Mouse (Mus musculus) heart, embryonic 12.5 days (tissue): ENCODE results near the gene Gm29094. TPM values are rescaled to one million over a fixed set of nuclear protein-coding genes. Genes with fewer than 3 reads are reported as not detected.

Experiments used
- ATAC-seq: fragments of 200-750 bp; cut with Nextera tagmentation; 2 replicates; pipeline ENCODE4 v1.8.0; 2017; ENCODE audit warnings: moderate TSS enrichment, moderate library complexity; ENCODE audit not compliant: insufficient number of reproducible peaks, low FRiP score
- H3K27ac ChIP-seq: fragments of 300-500 bp; sonication (generic); 2 replicates; pipeline ENCODE4 v1.5.1; 2016; ENCODE audit warnings: mild to moderate bottlenecking, moderate library complexity; ENCODE audit not compliant: poor library complexity, severe bottlenecking
- H3K27me3 ChIP-seq: fragments of 300-500 bp; sonication (generic); replicated peaks from 2 replicates; pipeline ENCODE4 v1.6.1; 2016; ENCODE audit warnings: mild to moderate bottlenecking, moderate library complexity
- H3K36me3 ChIP-seq: fragments of 300-500 bp; sonication (generic); 2 replicates; pipeline ENCODE4 v1.6.1; 2016; ENCODE audit warnings: mild to moderate bottlenecking, moderate library complexity
- H3K4me1 ChIP-seq: fragments of 300-500 bp; sonication (generic); replicated peaks from 2 replicates; pipeline ENCODE4 v1.6.1; 2016; ENCODE audit warnings: mild to moderate bottlenecking
- H3K4me2 ChIP-seq: fragments of 300-500 bp; sonication (generic); 2 replicates; pipeline ENCODE4 v1.6.1; 2016; ENCODE audit warnings: mild to moderate bottlenecking, moderate library complexity
- H3K4me3 ChIP-seq: fragments of 300-500 bp; sonication (generic); 2 replicates; pipeline ENCODE4 v1.5.1; 2016; ENCODE audit warnings: mild to moderate bottlenecking
- H3K9ac ChIP-seq: fragments of 300-500 bp; sonication (generic); 2 replicates; pipeline ENCODE4 v1.6.1; 2016; ENCODE audit warnings: mild to moderate bottlenecking, moderate library complexity
- H3K9me3 ChIP-seq: fragments of 300-500 bp; sonication (generic); replicated peaks from 2 replicates; pipeline ENCODE4 v1.6.1; 2016; ENCODE audit warnings: mild to moderate bottlenecking, moderate library complexity
- WGBS: fragments of 180-500 bp; shearing (Covaris S2); methylation state at CpG from one replicate; pipeline ENCODE4 v1.1.7; 2016; 5-methylcytosine and 5-hydroxymethylcytosine counted together
- polyA plus RNA-seq: library from polyadenylated mRNA; unstranded; fragments of >200 nt; fragmentation: Nextera tagmentation; extraction: Ambion mirVana; gene quantifications from 2 replicates; pipeline ENCODE4 v1.2.1, GENCODE M21; 2016

Gene Gm29094
- polyA plus RNA-seq, 1 experiment from 2014 or later, result not detected

DNA sequence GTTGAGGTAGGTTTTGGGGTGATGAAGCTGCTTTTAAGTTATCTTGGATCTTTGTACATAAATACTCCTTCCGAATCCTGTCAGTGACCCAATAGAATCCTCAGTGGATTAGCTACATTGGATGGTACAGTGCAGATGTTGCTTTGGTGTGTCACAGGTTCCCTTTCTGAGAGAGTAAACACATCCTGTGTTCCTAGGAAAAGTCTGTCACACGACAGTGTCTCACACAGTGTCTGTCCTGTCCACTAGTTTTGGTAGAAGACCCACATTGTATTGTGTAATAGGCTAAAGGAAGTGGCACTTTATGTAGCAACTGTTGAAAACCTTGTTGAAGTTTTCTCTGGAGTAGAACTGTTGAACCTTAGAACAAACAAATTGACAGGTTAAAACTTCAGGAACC lies 54.2 kb downstream of the Gm29094 start:
- H3K9me3 ChIP-seq, result no peaks in the 10 kb centered on the region
- H3K4me2 ChIP-seq, result no peak overlapping the region
- ATAC-seq, result no peak
- H3K9ac ChIP-seq, result no peak overlapping the region
- H3K4me1 ChIP-seq, result no peaks in the 10 kb centered on the region
- WGBS, result 70% methylated on average over 2 of the region's 2 CpGs
- H3K36me3 ChIP-seq, result no peaks in the 10 kb centered on the region
- no peaks in the 10 kb centered on the region for H3K27me3 ChIP-seq
- H3K27ac ChIP-seq, result no peak overlapping the region
- H3K4me3 ChIP-seq, result no peak overlapping the region

DNA sequence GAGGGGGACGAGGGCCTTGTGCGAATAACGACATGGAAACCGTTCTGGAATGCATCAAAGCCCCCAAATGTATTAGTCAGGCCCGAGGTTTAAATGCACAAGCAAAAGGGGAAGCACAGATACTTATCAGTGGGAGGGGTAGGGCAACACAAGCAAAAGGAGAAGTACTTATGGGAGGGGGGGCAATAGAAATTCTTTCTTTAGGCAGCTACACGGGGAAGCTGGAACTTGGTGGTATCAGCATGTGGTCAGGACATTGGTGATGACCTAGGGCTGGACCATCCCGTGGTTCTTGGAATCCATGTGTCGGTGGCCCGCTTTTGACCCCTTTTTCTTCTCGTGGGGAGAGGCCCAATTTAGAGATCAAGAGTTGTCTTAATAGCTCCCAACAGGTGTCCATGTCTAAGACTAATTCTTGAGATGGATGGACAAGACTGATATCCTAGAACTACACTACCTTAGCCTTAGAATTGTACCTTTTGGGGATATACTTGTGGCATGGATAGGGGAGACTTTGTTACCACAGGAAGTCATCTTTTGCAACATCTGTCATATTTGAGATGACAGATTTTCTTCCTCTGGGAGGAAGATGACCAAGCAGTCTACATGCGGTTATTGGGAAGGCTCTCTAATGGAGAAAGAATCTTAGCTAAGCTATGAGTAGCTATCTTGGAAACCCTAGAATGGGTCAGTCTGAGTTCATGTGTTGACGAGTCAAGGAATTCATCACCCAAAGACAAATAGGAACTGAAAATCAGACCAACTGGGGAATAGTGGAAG lies 57.6 kb downstream of the Gm29094 start:
- H3K9ac ChIP-seq, result no peak overlapping the region
- H3K4me3 ChIP-seq, result no peak overlapping the region
- H3K27ac ChIP-seq, result no peak overlapping the region
- WGBS, result 79% methylated on average over 12 of the region's 12 CpGs
- no peak overlapping the region for H3K4me2 ChIP-seq
- H3K36me3 ChIP-seq, result no peaks in the 10 kb centered on the region
- ATAC-seq, result no peak
- H3K4me1 ChIP-seq, result no peaks in the 10 kb centered on the region
- H3K27me3 ChIP-seq, result no peaks in the 10 kb centered on the region
- no peaks in the 10 kb centered on the region for H3K9me3 ChIP-seq

DNA sequence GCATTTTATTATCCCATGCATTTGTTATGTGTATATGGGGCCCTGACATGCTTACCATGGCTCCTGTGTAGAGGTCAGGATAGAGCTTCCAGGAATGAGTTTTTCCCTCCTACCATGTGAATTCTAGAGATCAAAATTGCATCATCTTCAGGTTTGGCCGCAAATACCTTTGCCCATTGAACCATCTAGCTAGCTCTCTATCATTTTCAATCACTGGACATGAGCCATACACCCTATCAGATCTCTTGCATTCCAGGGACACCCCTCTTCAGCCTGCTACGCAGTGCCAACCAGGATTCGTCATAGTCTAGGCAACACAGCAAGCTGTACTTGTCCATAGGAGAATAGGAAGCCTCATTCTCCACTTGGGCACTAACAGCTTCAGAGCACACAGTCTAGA lies 64.8 kb downstream of the Gm29094 start:
- ATAC-seq, result no peak
- no peaks in the 10 kb centered on the region for H3K27me3 ChIP-seq
- H3K4me2 ChIP-seq, result no peak overlapping the region
- 84% methylated on average over 3 of the region's 3 CpGs for WGBS
- H3K4me3 ChIP-seq, result no peak overlapping the region
- no peaks in the 10 kb centered on the region for H3K4me1 ChIP-seq
- no peak overlapping the region for H3K27ac ChIP-seq
- no peak overlapping the region for H3K9ac ChIP-seq
- no peaks in the 10 kb centered on the region for H3K36me3 ChIP-seq
- H3K9me3 ChIP-seq, result no peaks in the 10 kb centered on the region

DNA sequence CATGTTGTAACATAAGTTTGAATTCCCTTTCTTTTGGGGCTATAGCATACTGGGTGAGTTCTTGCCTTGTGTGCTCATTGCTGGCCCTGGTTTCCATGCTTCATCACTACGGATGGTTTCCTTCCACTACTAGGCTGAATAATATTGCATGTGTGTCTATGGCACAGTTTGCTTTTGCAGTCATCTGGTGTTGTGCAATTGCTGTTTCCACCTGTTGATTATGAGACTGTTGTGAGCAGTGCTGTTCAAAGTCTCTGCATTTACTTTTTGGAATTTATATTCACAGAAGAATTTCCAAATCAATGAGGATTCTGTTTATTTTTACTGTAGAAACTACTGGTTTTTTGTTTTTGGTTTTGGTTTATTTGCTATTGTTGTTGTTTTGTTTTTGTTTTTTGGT lies 65.4 kb downstream of the Gm29094 start:
- Histone ChIP-seq H3K27me3 (no peaks in the 10 kb centered on the region), H3K4me2 (no peak overlapping the region)
- 85% methylated on average over 1 of the region's 1 CpGs for WGBS

More for the DNA sequence above, 65.4 kb downstream of the Gm29094 start:
- no peak overlapping the region for H3K4me3 ChIP-seq
- H3K9me3 ChIP-seq, result no peaks in the 10 kb centered on the region
- ATAC-seq, result no peak
- H3K9ac ChIP-seq, result no peak overlapping the region
- H3K4me1 ChIP-seq, result no peaks in the 10 kb centered on the region
- no peaks in the 10 kb centered on the region for H3K36me3 ChIP-seq
- H3K27ac ChIP-seq, result no peak overlapping the region

Other genes with a start within 250 kb of the Gm29094 start
- 0.36 TPM in 1 of 2 replicates, not detected in the other for gene Bcl2a1a, start 242.5 kb upstream of the Gm29094 start, polyA plus RNA-seq
- not detected in 2 replicates for gene Trim43b, start 106.5 kb upstream of the Gm29094 start, polyA plus RNA-seq
- gene Bcl2a1b, start 170 bp upstream of the Gm29094 start, polyA plus RNA-seq, result 0.27 and 1.2 TPM in 2 replicates
- 15.3 and 16.2 TPM in 2 replicates for gene Mthfs, start 11.3 kb downstream of the Gm29094 start, polyA plus RNA-seq